Mouse (Mus musculus): ENCODE measurements at regions not wholly inside any gene's neighbourhood (a gene's known extent, or its start where the extent isn't known, plus 50 kb on each side); places are given as distances from the start of the nearest gene placed in this dataset.

GRCm38 (mm10) chr4:22106883-22107282 lies 175.8 kb downstream of the Faxc start:
- Histone ChIP-seq H3K27me3 (replicated peaks) (no peaks in the 10 kb centered on the region), H3K4me1 (0 out of 2 replicates have a peak, but pooled peaks cover 3% of the 10 kb centered on the region), H3K9ac (replicated peaks) (no peak overlapping the region), H3K36me3 (no peaks in the 10 kb centered on the region), H3K4me2 (no peak overlapping the region), H3K4me3 (replicated peaks) (no peak overlapping the region), H3K9me3 (replicated peaks) (no peaks in the 10 kb centered on the region), H3K27ac (replicated peaks) (no peak overlapping the region)
- ATAC-seq (ENCODE audit: low FRiP score) = no peak
- 81% methylated on average over 9 of the region's 9 CpGs for WGBS

- no peak for ATAC-seq (ENCODE audit: low FRiP score)
- 52% methylated on average over 6 of the region's 6 CpGs for WGBS
Measured at GRCm38 (mm10) chr4:22109410-22109809, 178.3 kb downstream of the Faxc start.

GRCm38 (mm10) chr4:22110400-22110799 lies 179.3 kb downstream of the Faxc start:
- no peaks in the 10 kb centered on the region for H3K9me3 ChIP-seq (replicated peaks)
- no peak for ATAC-seq (ENCODE audit: low FRiP score)
- no peak overlapping the region for H3K4me2 ChIP-seq
- H3K9ac ChIP-seq (replicated peaks) = no peak overlapping the region
- H3K36me3 ChIP-seq = no peaks in the 10 kb centered on the region
- 64% methylated on average over 8 of the region's 8 CpGs for WGBS
- H3K27me3 ChIP-seq (replicated peaks) = no peaks in the 10 kb centered on the region
- H3K4me3 ChIP-seq (replicated peaks) = no peak overlapping the region
- no peak overlapping the region for H3K27ac ChIP-seq (replicated peaks)
- H3K4me1 ChIP-seq = peaks cover 7% of the 10 kb centered on the region; the same call in 1 of the 2 replicates

More at GRCm38 (mm10) chr4:22109410-22109809, 178.3 kb downstream of the Faxc start:
- no peak overlapping the region for H3K4me3 ChIP-seq (replicated peaks)
- H3K9ac ChIP-seq (replicated peaks) = no peak overlapping the region
- H3K27ac ChIP-seq (replicated peaks) = no peak overlapping the region
- H3K36me3 ChIP-seq = no peaks in the 10 kb centered on the region
- no peaks in the 10 kb centered on the region for H3K27me3 ChIP-seq (replicated peaks)
- H3K4me2 ChIP-seq = no peak overlapping the region
- peaks cover 7% of the 10 kb centered on the region; the same call in 1 of the 2 replicates for H3K4me1 ChIP-seq
- no peaks in the 10 kb centered on the region for H3K9me3 ChIP-seq (replicated peaks)

- WGBS = 42% methylated on average over 5 of the region's 5 CpGs
- Histone ChIP-seq H3K9me3 (replicated peaks) (no peaks in the 10 kb centered on the region), H3K27me3 (replicated peaks) (no peaks in the 10 kb centered on the region), H3K4me3 (replicated peaks) (no peak overlapping the region), H3K4me2 (no peak overlapping the region), H3K9ac (replicated peaks) (no peak overlapping the region), H3K27ac (replicated peaks) (no peak overlapping the region), H3K4me1 (peaks cover 7% of the 10 kb centered on the region; the same call in 1 of the 2 replicates), H3K36me3 (no peaks in the 10 kb centered on the region)
- ATAC-seq (ENCODE audit: low FRiP score) = 0 out of 2 replicates have a peak, but pooled peaks have one; percentile 34
Measured at GRCm38 (mm10) chr4:22112209-22112608, 181.1 kb downstream of the Faxc start.

- Histone ChIP-seq H3K9me3 (replicated peaks) (no peaks in the 10 kb centered on the region), H3K27me3 (replicated peaks) (no peaks in the 10 kb centered on the region), H3K9ac (replicated peaks) (no peak overlapping the region), H3K36me3 (no peaks in the 10 kb centered on the region), H3K4me2 (no peak overlapping the region), H3K27ac (replicated peaks) (no peak overlapping the region), H3K4me3 (replicated peaks) (no peak overlapping the region), H3K4me1 (peaks cover 5% of the 10 kb centered on the region; the same call in 1 of the 2 replicates)
- ATAC-seq (ENCODE audit: low FRiP score) = no peak
Measured at GRCm38 (mm10) chr4:22114451-22114850, 183.3 kb downstream of the Faxc start.

GRCm38 (mm10) chr4:22119877-22120276 lies 188.7 kb downstream of the Faxc start:
- no peak for ATAC-seq (ENCODE audit: low FRiP score)

GRCm38 (mm10) chr4:22120953-22121352 lies 189.8 kb downstream of the Faxc start:
- Histone ChIP-seq H3K27me3 (replicated peaks) (no peaks in the 10 kb centered on the region), H3K36me3 (no peaks in the 10 kb centered on the region), H3K4me1 (no peaks in the 10 kb centered on the region), H3K9ac (replicated peaks) (no peak overlapping the region), H3K27ac (replicated peaks) (no peak overlapping the region), H3K9me3 (replicated peaks) (no peaks in the 10 kb centered on the region), H3K4me3 (replicated peaks) (no peak overlapping the region), H3K4me2 (no peak overlapping the region)
- WGBS = 48% methylated on average over 3 of the region's 3 CpGs
- no peak for ATAC-seq (ENCODE audit: low FRiP score)

More at GRCm38 (mm10) chr4:22119877-22120276, 188.7 kb downstream of the Faxc start:
- no peaks in the 10 kb centered on the region for H3K4me1 ChIP-seq
- H3K4me2 ChIP-seq = no peak overlapping the region
- H3K9me3 ChIP-seq (replicated peaks) = no peaks in the 10 kb centered on the region
- 42% methylated on average over 3 of the region's 3 CpGs for WGBS
- no peak overlapping the region for H3K4me3 ChIP-seq (replicated peaks)
- H3K9ac ChIP-seq (replicated peaks) = no peak overlapping the region
- H3K36me3 ChIP-seq = no peaks in the 10 kb centered on the region
- H3K27ac ChIP-seq (replicated peaks) = no peak overlapping the region
- no peaks in the 10 kb centered on the region for H3K27me3 ChIP-seq (replicated peaks)

GRCm38 (mm10) chr4:22121397-22121796 lies 190.3 kb downstream of the Faxc start:
- H3K4me3 ChIP-seq (replicated peaks) = no peak overlapping the region
- H3K9ac ChIP-seq (replicated peaks) = no peak overlapping the region
- H3K27ac ChIP-seq (replicated peaks) = no peak overlapping the region
- H3K36me3 ChIP-seq = no peaks in the 10 kb centered on the region
- no peaks in the 10 kb centered on the region for H3K27me3 ChIP-seq (replicated peaks)
- H3K4me2 ChIP-seq = no peak overlapping the region
- 71% methylated on average over 2 of the region's 2 CpGs for WGBS
- no peak for ATAC-seq (ENCODE audit: low FRiP score)
- no peaks in the 10 kb centered on the region for H3K4me1 ChIP-seq
- H3K9me3 ChIP-seq (replicated peaks) = no peaks in the 10 kb centered on the region

- H3K4me2 ChIP-seq = no peak overlapping the region
- WGBS = 88% methylated on average over 6 of the region's 6 CpGs
- no peaks in the 10 kb centered on the region for H3K27me3 ChIP-seq (replicated peaks)
- no peak overlapping the region for H3K9ac ChIP-seq (replicated peaks)
- ATAC-seq (ENCODE audit: low FRiP score) = no peak
- H3K27ac ChIP-seq (replicated peaks) = no peak overlapping the region
- no peaks in the 10 kb centered on the region for H3K9me3 ChIP-seq (replicated peaks)
- no peaks in the 10 kb centered on the region for H3K4me1 ChIP-seq
- H3K36me3 ChIP-seq = no peaks in the 10 kb centered on the region
- no peak overlapping the region for H3K4me3 ChIP-seq (replicated peaks)
Measured at GRCm38 (mm10) chr4:22124836-22125235, 193.7 kb downstream of the Faxc start.

- 81% methylated on average over 8 of the region's 8 CpGs for WGBS
- H3K9ac ChIP-seq (replicated peaks) = no peak overlapping the region
- peaks cover 13% of the 10 kb centered on the region; the same call in 1 of the 2 replicates for H3K4me1 ChIP-seq
- no peak overlapping the region for H3K4me2 ChIP-seq
- H3K27ac ChIP-seq (replicated peaks) = no peak overlapping the region
- H3K9me3 ChIP-seq (replicated peaks) = no peaks in the 10 kb centered on the region
- no peak overlapping the region for H3K4me3 ChIP-seq (replicated peaks)
- no peaks in the 10 kb centered on the region for H3K36me3 ChIP-seq
- H3K27me3 ChIP-seq (replicated peaks) = peaks cover 5% of the 10 kb centered on the region; the same call in 1 of the 2 replicates
- no peak for ATAC-seq (ENCODE audit: low FRiP score)
Measured at GRCm38 (mm10) chr4:22130511-22130910, 199.4 kb downstream of the Faxc start.

GRCm38 (mm10) chr4:22131751-22132736 lies 200.9 kb downstream of the Faxc start:
- Histone ChIP-seq H3K4me3 (replicated peaks) (no peak overlapping the region), H3K4me1 (peaks cover 13% of the 10 kb centered on the region; the same call in 1 of the 2 replicates), H3K36me3 (no peaks in the 10 kb centered on the region), H3K9me3 (replicated peaks) (no peaks in the 10 kb centered on the region), H3K27me3 (replicated peaks) (peaks cover 5% of the 10 kb centered on the region; the same call in 1 of the 2 replicates), H3K27ac (replicated peaks) (no peak overlapping the region), H3K4me2 (no peak overlapping the region), H3K9ac (replicated peaks) (no peak overlapping the region)
- WGBS = 67% methylated on average over 13 of the region's 13 CpGs
- ATAC-seq (ENCODE audit: low FRiP score) = peak; percentile 77
